Mouse (Mus musculus) right cerebral cortex, adult 18-20 months (tissue): ENCODE results near the gene Xpnpep3.
"Not testable (repeated sequence)": the region's sequence is repeated elsewhere in the genome, so short reads cannot be mapped to it uniquely, and the experiment has no call there.

Experiments used
- DNase-seq: peaks from one replicate; pipeline ENCODE4 v3.0.0; 2022; ENCODE audit warnings: mixed read lengths

The Xpnpep3 gene

GRCm38 (mm10) chr15:81405008-81405407 lies 5.1 kb downstream of the Xpnpep3 start:
- no peak for DNase-seq

- DNase-seq, result no peak
Measured at GRCm38 (mm10) chr15:81408199-81408598, 8.3 kb downstream of the Xpnpep3 start, which contains the start of gene Dnajb7. Gene Dnajb7, minus strand, starts transcription at chr15:81408299.

- DNase-seq, result not testable (repeated sequence)
Measured at GRCm38 (mm10) chr15:81416763-81417310, 16.9 kb downstream of the Xpnpep3 start.

- DNase-seq, result no peak
Measured at GRCm38 (mm10) chr15:81418065-81418464, 18.1 kb downstream of the Xpnpep3 start.

- DNase-seq, result no peak
Measured at GRCm38 (mm10) chr15:81421454-81421853, 21.5 kb downstream of the Xpnpep3 start.

- DNase-seq, result no peak
Measured at GRCm38 (mm10) chr15:81422156-81422681, 22.3 kb downstream of the Xpnpep3 start.

GRCm38 (mm10) chr15:81425311-81425710 lies 25.4 kb downstream of the Xpnpep3 start:
- DNase-seq, result no peak

GRCm38 (mm10) chr15:81427947-81428346 lies 28.0 kb downstream of the Xpnpep3 start:
- DNase-seq, result no peak

GRCm38 (mm10) chr15:81431195-81431594 lies 31.3 kb downstream of the Xpnpep3 start:
- DNase-seq, result no peak

- no peak for DNase-seq
Measured at GRCm38 (mm10) chr15:81438345-81438744, 38.4 kb downstream of the Xpnpep3 start.

- no peak for DNase-seq
Measured at GRCm38 (mm10) chr15:81439236-81439635, 39.3 kb downstream of the Xpnpep3 start.

- peak; percentile 71 for DNase-seq
Measured at GRCm38 (mm10) chr15:81448463-81448862, 48.5 kb downstream of the Xpnpep3 start.

GRCm38 (mm10) chr15:81461523-81461922 lies 61.6 kb downstream of the Xpnpep3 start:
- DNase-seq, result no peak

GRCm38 (mm10) chr15:81465016-81465660 lies 65.2 kb downstream of the Xpnpep3 start:
- no peak for DNase-seq

GRCm38 (mm10) chr15:81465901-81466737 lies 66.2 kb downstream of the Xpnpep3 start, which contains the start of gene Rbx1:
Gene Rbx1, plus strand, starts transcription at chr15:81466296.
- peak; percentile 99 for DNase-seq

GRCm38 (mm10) chr15:81466738-81467113 lies 66.8 kb downstream of the Xpnpep3 start:
- no peak for DNase-seq

- DNase-seq, result no peak
Measured at GRCm38 (mm10) chr15:81470735-81471134, 70.8 kb downstream of the Xpnpep3 start.

GRCm38 (mm10) chr15:81472256-81472655 lies 72.3 kb downstream of the Xpnpep3 start:
- no peak for DNase-seq

- DNase-seq, result no peak
Measured at GRCm38 (mm10) chr15:81475654-81476053, 75.7 kb downstream of the Xpnpep3 start.

GRCm38 (mm10) chr15:81476597-81476996 lies 76.7 kb downstream of the Xpnpep3 start:
- no peak for DNase-seq

- DNase-seq, result no peak
Measured at GRCm38 (mm10) chr15:81479446-81480213, 79.7 kb downstream of the Xpnpep3 start.

GRCm38 (mm10) chr15:81480284-81480683 lies 80.3 kb downstream of the Xpnpep3 start:
- DNase-seq, result not testable (repeated sequence)

- DNase-seq, result peak; percentile 39
Measured at GRCm38 (mm10) chr15:81480977-81481379, 81.0 kb downstream of the Xpnpep3 start.
